Mouse (Mus musculus) cortical plate, adult 2 months (tissue): Measurements from ENCODE around the gene Gm8232. TPM values are rescaled to one million over a fixed set of nuclear protein-coding genes. Genes with fewer than 3 reads are reported as not detected.
"Not testable (repeated sequence)": the region's sequence is repeated elsewhere in the genome, so short reads cannot be mapped to it uniquely, and the experiment has no call there.

Source experiments
- H3K27ac ChIP-seq: fragments of 200-500 bp; 2 replicates; pipeline ENCODE4 v1.5.1; 2012; ENCODE audit warnings: low read length, control low read depth, inconsistent platforms; ENCODE audit not compliant: insufficient read depth
- H3K4me1 ChIP-seq: fragments of 200-500 bp; 2 replicates; pipeline ENCODE4 v1.6.1; 2011; ENCODE audit warnings: low read length; ENCODE audit not compliant: control insufficient read depth, insufficient read depth
- H3K4me3 ChIP-seq: fragments of 200-500 bp; 2 replicates; pipeline ENCODE4 v1.5.1; 2011; ENCODE audit warnings: mild to moderate bottlenecking, low read length, control low read depth; ENCODE audit not compliant: insufficient read depth
- polyA plus RNA-seq: library from polyadenylated mRNA; depleted of rRNA; stranded (reverse); fragments of >200 nt; gene quantifications from 2 replicates; pipeline ENCODE4 v1.2.3, GENCODE M21; 2012; rRNA removed

Gm8232 gene
- polyA plus RNA-seq, result not detected in 2 replicates

- not testable (repeated sequence) for H3K4me1 ChIP-seq, H3K27ac ChIP-seq, H3K4me3 ChIP-seq
Measured at GRCm38 (mm10) chr14:44433335-44433734, at the start of gene Gm8232. Gene Gm8232 (plus strand): TSS chr14:44433635.

GRCm38 (mm10) chr14:44384233-44384632 is 49.2 kb upstream of the Gm8232 start:
- not testable (repeated sequence) for H3K4me3 ChIP-seq, H3K27ac ChIP-seq, H3K4me1 ChIP-seq

- not testable (repeated sequence) for H3K27ac ChIP-seq, H3K4me3 ChIP-seq, H3K4me1 ChIP-seq
Measured at GRCm38 (mm10) chr14:44410588-44410987, 22.8 kb upstream of the Gm8232 start, which contains the start of gene Gm3371. Gene Gm3371 (minus strand): TSS chr14:44410688.

Other genes starting within 250 kb of the Gm8232 start
- not detected in 2 replicates for gene Gm8212, start 236.0 kb upstream of the Gm8232 start, polyA plus RNA-seq
- not detected in 2 replicates for gene 4930503E14Rik, start 220.4 kb upstream of the Gm8232 start, polyA plus RNA-seq
- not detected in 2 replicates for gene Gm8220, start 148.1 kb upstream of the Gm8232 start, polyA plus RNA-seq
- not detected in 2 replicates for gene Gm5930, start 95.1 kb upstream of the Gm8232 start, polyA plus RNA-seq
- not detected in 2 replicates for gene Gm8229, start 68.3 kb upstream of the Gm8232 start, polyA plus RNA-seq
- gene Gm3371, start 22.9 kb upstream of the Gm8232 start, polyA plus RNA-seq, result not detected in 2 replicates
- gene BC061237, start 58.8 kb downstream of the Gm8232 start, polyA plus RNA-seq, result not detected in 2 replicates
- not detected in 2 replicates for gene Gm17093, start 84.6 kb downstream of the Gm8232 start, polyA plus RNA-seq
- gene Gm8247, start 149.5 kb downstream of the Gm8232 start, polyA plus RNA-seq, result not detected in 2 replicates
- gene Gm5624, start 194.3 kb downstream of the Gm8232 start, polyA plus RNA-seq, result not detected in 2 replicates